In the genomic region with DNA sequence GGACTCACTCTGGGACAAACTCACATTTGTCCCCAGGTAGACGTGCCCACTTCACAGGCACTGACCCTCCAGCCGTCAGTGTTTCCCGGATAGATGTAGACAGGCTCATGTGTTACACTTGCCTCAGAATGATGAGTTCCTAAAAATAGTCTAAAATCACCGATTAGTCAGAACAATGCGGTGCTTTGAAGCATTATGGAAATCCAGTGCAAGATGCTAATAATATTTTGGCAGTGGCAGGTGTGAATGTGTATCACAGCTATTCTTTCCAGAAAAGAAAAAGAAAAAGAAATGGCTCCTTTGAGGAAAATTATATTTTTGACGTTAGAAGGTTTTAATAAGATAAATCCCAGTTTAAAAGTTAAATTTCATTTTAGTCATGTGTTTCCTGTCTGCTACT, we compare ENCODE assay signal across 22 mouse cellular contexts.
"Had no signal": no experiment of that assay in that cellular context is flagged by ENCODE, and none has a peak within 500 bp of the region (broad histone marks: within the 10 kb centered on the region; RNA-seq: fewer than 3 reads in every experiment).

No protein-coding gene starts in this region.

- ATAC-seq: liver, postnatal 0 days; lung, postnatal 0 days; midbrain, embryonic 13.5 days had no signal

- DNase-seq: kidney, adult 11 months; kidney, adult 8-10 months; kidney, postnatal 10 days; kidney, postnatal 36 days; layer of hippocampus, postnatal 36 days; liver, postnatal 0 days; lung, embryonic 14.5 days; retina, postnatal 1 day; right cerebral cortex, postnatal 4 days; thymus, adult 2 months; thymus, postnatal 14 days; thymus, postnatal 4 days had no signal

- H3K9ac ChIP-seq: kidney, embryonic 15.5 days; liver, embryonic 14.5 days; liver, postnatal 0 days; lung, embryonic 14.5 days; midbrain, embryonic 13.5 days; neural tube, embryonic 13.5 days had no signal

- H3K4me3 ChIP-seq: kidney, embryonic 15.5 days; left cerebral cortex, adult 2 months; midbrain, embryonic 13.5 days; myocyte; neural tube, embryonic 13.5 days had no signal

- H3K4me2 ChIP-seq: kidney, embryonic 15.5 days; liver, embryonic 11.5 days; lung, embryonic 14.5 days; midbrain, embryonic 13.5 days; neural tube, embryonic 13.5 days had no signal

- H3K4me1 ChIP-seq: kidney, embryonic 15.5 days; midbrain, embryonic 13.5 days; neural tube, embryonic 13.5 days had no signal

- H3K27me3 ChIP-seq: kidney, embryonic 15.5 days; midbrain, embryonic 13.5 days; neural tube, embryonic 13.5 days had no signal

- H3K27ac ChIP-seq: kidney, embryonic 15.5 days; left cerebral cortex, adult 2 months; liver, embryonic 14.5 days; macrophage; midbrain, embryonic 13.5 days; neural tube, embryonic 13.5 days; stomach, postnatal 0 days had no signal

- H3K36me3 ChIP-seq: kidney, embryonic 15.5 days had no signal

- H3K9me3 ChIP-seq: kidney, embryonic 15.5 days; midbrain, embryonic 13.5 days; neural tube, embryonic 13.5 days had no signal
